Mouse (Mus musculus): Measurements from ENCODE around the gene Chst13. TPM values are rescaled to one million over a fixed set of nuclear protein-coding genes. Genes with fewer than 3 reads are reported as not detected.

Chst13 gene
- 0.28 and 0.53 TPM in 2 replicates for polyA plus RNA-seq (2012; rRNA removed)

DNA sequence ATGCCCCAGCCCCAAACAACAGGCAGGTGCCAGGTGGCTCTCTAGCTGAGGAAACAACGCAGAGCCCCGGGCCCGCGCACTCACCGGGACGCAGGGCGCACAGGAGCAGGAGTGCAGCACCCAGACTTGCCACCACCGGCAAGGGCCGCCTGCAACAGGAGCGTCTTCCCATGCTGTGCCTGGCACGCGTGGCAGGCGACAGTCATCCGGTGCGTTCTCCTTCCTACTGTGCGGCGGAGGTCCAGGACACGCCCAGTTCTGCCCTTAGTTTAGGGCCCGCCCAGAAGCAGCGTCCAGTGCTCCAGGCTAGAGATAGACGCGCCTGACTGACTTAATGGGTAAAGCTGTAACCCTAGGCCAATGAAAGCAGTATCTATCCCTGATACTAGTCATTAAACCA lies at the start of gene Chst13:
TSS of gene Chst13 (minus strand) at position 195 of the 400 bp plus-strand sequence.
- Histone ChIP-seq H3K4me3 (replicated peaks; ENCODE audit: extremely low read depth, low read depth, low read length) (no peak within 1 kb of the TSS), H3K4me1 (ENCODE audit: control insufficient read depth, insufficient read depth, low read length) (no peaks in the 10 kb centered on the region)
- 5% methylated on average over 22 of the region's 22 CpGs for WGBS
- TF ChIP-seq CTCF (IDR thresholded peaks at IDR 0.05; ENCODE audit: insufficient read depth, low read length): no peak
- DNase-seq: no peak

- H3K4me1 ChIP-seq (ENCODE audit: control insufficient read depth, insufficient read depth, low read length): peaks cover 12% of the 10 kb centered on the region
- DNase-seq: no peak
- no peak overlapping the region for H3K4me3 ChIP-seq (replicated peaks; ENCODE audit: extremely low read depth, low read depth, low read length)
- WGBS: 59% methylated on average over 4 of the region's 4 CpGs
- TF ChIP-seq POLR2A (IDR thresholded peaks at IDR 0.05; ENCODE audit: borderline replicate concordance, extremely low read depth, low read depth, low read length) (no peak), CTCF (IDR thresholded peaks at IDR 0.05; ENCODE audit: insufficient read depth, low read length) (no peak)
Observed at GRCm38 (mm10) chr6:90374647-90375046, 49.7 kb upstream of the Chst13 start.

- peak; percentile 61 for DNase-seq
- H3K4me1 ChIP-seq (ENCODE audit: control insufficient read depth, insufficient read depth, low read length): peaks cover 16% of the 10 kb centered on the region
Observed at GRCm38 (mm10) chr6:90369725-90370553, 45.0 kb upstream of the Chst13 start.

DNA sequence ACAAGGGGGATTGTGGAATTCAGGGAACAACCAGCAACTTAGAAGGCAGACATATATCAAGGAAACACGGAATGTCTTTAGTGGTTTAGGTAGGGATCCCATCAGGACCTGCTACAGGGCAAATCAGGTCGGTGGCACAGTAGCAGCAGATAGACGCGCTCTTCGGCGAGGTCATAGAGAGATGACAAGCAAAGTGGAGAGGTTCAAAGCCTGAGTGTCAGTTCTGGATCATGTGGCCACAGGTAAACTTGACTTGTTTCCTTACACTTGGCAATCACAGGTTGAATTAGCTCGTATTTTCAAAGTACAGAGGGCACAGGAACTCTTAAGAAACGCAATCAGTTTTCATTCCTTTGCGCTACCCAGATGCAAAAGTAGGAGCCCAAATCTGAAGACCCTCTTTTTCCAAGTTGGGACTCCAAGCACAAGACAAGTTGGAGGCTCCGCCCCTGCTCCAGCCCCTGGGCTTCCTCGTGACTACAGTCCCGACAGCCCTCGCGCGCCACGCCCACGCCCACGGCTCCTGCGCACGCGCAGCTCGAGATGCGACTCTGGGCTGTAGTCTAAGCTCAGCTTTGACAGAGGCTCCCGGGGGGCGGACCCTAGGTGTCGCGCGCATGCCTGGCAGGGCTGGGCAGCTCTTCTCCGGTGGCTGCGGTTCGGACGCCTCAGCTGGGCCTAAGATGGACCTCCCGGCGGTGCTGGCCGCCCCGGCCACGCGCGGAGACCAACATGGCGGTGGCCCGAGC lies 44.2 kb upstream of the Chst13 start, which contains the start of gene Zxdc:
TSS of gene Zxdc (plus strand) at position 517 of the 749 bp plus-strand sequence.
- H3K4me1 ChIP-seq (ENCODE audit: control insufficient read depth, insufficient read depth, low read length): peaks cover 16% of the 10 kb centered on the region
- peak within 1 kb of the TSS; percentile 65 for H3K4me3 ChIP-seq (replicated peaks; ENCODE audit: extremely low read depth, low read depth, low read length)
- 6% methylated on average over 41 of the region's 41 CpGs for WGBS
- TF ChIP-seq CTCF (IDR thresholded peaks at IDR 0.05; ENCODE audit: insufficient read depth, low read length) (no peak), POLR2A (IDR thresholded peaks at IDR 0.05; ENCODE audit: borderline replicate concordance, extremely low read depth, low read depth, low read length) (peak; percentile 73; the same call in 1 of the 2 replicates)
- DNase-seq: peak; percentile 98

More at GRCm38 (mm10) chr6:90369725-90370553, 45.0 kb upstream of the Chst13 start:
- WGBS: under 1% methylated on average over 97 of the region's 98 CpGs
- peak overlapping the region; percentile 65 for H3K4me3 ChIP-seq (replicated peaks; ENCODE audit: extremely low read depth, low read depth, low read length)
- TF ChIP-seq CTCF (IDR thresholded peaks at IDR 0.05; ENCODE audit: insufficient read depth, low read length) (no peak), POLR2A (IDR thresholded peaks at IDR 0.05; ENCODE audit: borderline replicate concordance, extremely low read depth, low read depth, low read length) (no peak)

GRCm38 (mm10) chr6:90363301-90363700 lies 38.3 kb upstream of the Chst13 start:
- Histone ChIP-seq H3K4me1 (ENCODE audit: control insufficient read depth, insufficient read depth, low read length) (peaks cover 2% of the 10 kb centered on the region; the same call in 1 of the 2 replicates), H3K4me3 (replicated peaks; ENCODE audit: extremely low read depth, low read depth, low read length) (no peak overlapping the region)
- WGBS: 81% methylated on average over 5 of the region's 5 CpGs
- no peak for DNase-seq
- TF ChIP-seq POLR2A (IDR thresholded peaks at IDR 0.05; ENCODE audit: borderline replicate concordance, extremely low read depth, low read depth, low read length) (no peak), CTCF (IDR thresholded peaks at IDR 0.05; ENCODE audit: insufficient read depth, low read length) (no peak)

GRCm38 (mm10) chr6:90360922-90361614 lies 36.1 kb upstream of the Chst13 start:
- peaks cover 2% of the 10 kb centered on the region; the same call in 1 of the 2 replicates for H3K4me1 ChIP-seq (ENCODE audit: control insufficient read depth, insufficient read depth, low read length)
- WGBS: 73% methylated on average over 6 of the region's 6 CpGs
- TF ChIP-seq CTCF (IDR thresholded peaks at IDR 0.05; ENCODE audit: insufficient read depth, low read length) (no peak), POLR2A (IDR thresholded peaks at IDR 0.05; ENCODE audit: borderline replicate concordance, extremely low read depth, low read depth, low read length) (no peak)
- no peak overlapping the region for H3K4me3 ChIP-seq (replicated peaks; ENCODE audit: extremely low read depth, low read depth, low read length)
- DNase-seq: no peak

- DNase-seq: peak; percentile 23
- WGBS: 25% methylated on average over 7 of the region's 7 CpGs
- H3K4me3 ChIP-seq (replicated peaks; ENCODE audit: extremely low read depth, low read depth, low read length): no peak overlapping the region
- H3K4me1 ChIP-seq (ENCODE audit: control insufficient read depth, insufficient read depth, low read length): peaks cover 2% of the 10 kb centered on the region; the same call in 1 of the 2 replicates
- TF ChIP-seq POLR2A (IDR thresholded peaks at IDR 0.05; ENCODE audit: borderline replicate concordance, extremely low read depth, low read depth, low read length): no peak
- no peak for TF ChIP-seq CTCF (IDR thresholded peaks at IDR 0.05; ENCODE audit: insufficient read depth, low read length)
Observed at GRCm38 (mm10) chr6:90360024-90360781, 35.2 kb upstream of the Chst13 start.

- H3K4me3 ChIP-seq (replicated peaks; ENCODE audit: extremely low read depth, low read depth, low read length): no peak overlapping the region
- no peak for DNase-seq
- TF ChIP-seq POLR2A (IDR thresholded peaks at IDR 0.05; ENCODE audit: borderline replicate concordance, extremely low read depth, low read depth, low read length): no peak
- TF ChIP-seq CTCF (IDR thresholded peaks at IDR 0.05; ENCODE audit: insufficient read depth, low read length): no peak
- WGBS: 60% methylated on average over 2 of the region's 2 CpGs
- H3K4me1 ChIP-seq (ENCODE audit: control insufficient read depth, insufficient read depth, low read length): peaks cover 2% of the 10 kb centered on the region; the same call in 1 of the 2 replicates
Observed at GRCm38 (mm10) chr6:90359445-90359844, 34.5 kb upstream of the Chst13 start.
